Mouse (Mus musculus): Measurements from ENCODE around the gene Papss1.
A peak's percentile ranks its signal among the peaks of the same experiment; 100 is the strongest.
"Not testable (repeated sequence)": the region's sequence is repeated elsewhere in the genome, so short reads cannot be mapped to it uniquely, and the experiment has no call there.

Gene Papss1

DNA sequence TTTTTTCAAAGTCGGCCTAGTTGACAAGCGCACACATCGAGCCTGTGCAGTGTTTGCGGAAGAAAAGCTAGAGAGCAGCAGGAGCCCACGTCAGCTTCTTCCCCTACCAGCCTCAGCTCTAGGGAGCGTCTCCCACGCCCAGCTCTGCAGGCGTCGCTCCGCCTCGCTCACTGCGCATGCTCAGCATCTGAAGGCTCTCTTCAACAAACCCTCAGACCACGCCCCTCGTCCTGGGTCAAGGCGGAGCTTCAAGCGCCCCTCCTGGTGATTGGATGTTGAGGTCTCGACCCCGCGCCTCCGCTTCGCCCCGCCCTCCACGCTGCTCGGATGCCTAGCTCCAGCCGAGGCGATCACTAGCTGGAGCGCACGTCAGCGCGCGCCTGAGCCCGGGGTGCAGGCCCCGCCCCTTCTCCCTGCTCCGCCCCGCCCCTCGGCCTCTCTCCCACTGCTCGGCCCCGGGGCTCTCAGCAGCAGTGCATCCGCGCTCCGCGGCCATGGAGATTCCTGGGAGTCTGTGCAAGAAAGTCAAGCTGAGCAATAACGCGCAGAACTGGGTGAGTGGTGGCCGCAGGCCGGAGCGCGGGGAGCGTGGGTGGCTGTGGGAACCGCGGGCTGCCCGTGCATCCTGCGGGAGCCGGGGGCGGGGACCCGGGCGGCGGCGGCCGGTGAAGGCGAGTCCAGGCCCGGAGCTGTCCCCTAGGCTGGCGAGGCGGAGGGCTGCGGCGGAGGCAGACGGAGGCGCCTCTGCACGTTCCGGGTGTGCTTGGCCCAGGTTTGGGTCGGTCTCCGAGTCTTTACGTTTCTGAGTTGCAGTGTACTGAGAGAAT, at the start of gene Papss1:
Gene Papss1 (plus strand): TSS at position 339 of the 827 bp plus-strand sequence.
- DNase-seq (ENCODE audit: low read depth in 1 of 2, low spot score in 2 of 2) = peak; percentile 100

DNA sequence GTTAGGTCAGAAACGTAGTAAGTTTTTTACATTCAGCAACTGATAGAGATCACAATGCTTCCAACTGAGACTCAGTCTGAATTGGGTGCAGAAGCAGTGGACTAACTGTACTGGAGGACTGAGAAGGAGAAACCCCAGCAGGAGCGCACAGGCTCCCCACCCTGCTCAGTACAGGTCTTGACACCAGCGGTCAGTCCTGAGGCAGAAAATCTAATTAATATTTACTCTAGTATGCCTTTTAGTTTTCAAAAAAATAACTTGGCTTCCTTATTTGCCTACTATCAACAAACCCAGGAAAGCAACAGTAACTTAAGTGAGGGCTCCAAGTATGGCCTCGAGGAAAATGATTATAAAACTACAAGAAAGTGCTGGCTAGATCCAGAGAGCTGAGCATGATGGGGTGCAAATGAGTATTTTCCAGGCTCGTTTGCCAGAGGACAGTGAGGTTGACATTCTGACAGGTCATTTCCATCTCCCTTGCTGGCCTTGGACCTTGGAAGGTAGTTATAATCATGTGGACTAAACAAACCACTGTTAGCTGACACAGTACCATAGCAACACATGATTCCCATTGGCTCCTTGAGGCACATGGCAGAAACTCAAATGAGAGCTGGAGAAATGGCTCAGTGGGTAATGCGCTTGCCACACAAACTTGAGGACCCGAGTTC, 48.1 kb upstream of the Papss1 start:
- DNase-seq (ENCODE audit: low read depth in 1 of 2, low spot score in 2 of 2) = no peak

DNA sequence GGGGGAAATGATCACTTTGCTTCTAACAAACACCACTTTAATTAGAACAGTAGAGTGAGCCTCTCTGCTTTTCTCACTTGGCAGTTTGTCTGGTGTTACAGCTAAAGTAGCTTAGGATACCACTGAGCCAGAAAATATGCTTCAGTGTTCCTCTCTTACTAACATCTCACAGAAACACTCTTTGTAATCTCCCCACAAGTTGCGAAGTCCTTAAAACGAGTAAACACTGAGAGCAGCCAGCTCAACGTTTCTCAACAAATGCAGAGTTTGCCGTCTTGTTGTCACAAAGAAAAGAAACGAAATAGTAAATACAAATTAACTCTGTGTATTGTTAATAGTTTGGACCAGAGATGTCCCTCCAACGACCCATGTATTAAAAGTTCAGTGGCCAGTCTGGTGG, 46.8 kb upstream of the Papss1 start:
- DNase-seq (ENCODE audit: low read depth in 1 of 2, low spot score in 2 of 2) = no peak

DNA sequence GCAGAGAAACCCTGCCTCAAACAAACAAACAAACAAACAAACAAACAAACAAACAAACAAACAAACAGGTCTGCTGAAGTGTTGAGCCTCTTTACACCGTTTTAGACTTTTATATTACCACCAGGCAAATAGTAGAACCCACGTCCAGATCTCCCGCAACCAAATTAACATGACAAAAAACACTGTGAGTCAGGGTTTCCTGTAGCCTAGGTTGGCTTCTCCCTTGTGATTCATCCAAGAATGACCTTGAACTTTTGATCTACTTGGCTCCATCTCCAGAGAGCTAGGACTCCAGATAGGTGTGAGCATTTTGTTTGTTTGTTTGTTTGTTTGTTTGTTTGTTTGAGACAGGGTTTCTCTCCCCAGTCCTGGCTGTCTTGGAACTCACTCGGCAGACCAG, 43.4 kb upstream of the Papss1 start:
- DNase-seq (ENCODE audit: low read depth in 1 of 2, low spot score in 2 of 2) = no peak

DNA sequence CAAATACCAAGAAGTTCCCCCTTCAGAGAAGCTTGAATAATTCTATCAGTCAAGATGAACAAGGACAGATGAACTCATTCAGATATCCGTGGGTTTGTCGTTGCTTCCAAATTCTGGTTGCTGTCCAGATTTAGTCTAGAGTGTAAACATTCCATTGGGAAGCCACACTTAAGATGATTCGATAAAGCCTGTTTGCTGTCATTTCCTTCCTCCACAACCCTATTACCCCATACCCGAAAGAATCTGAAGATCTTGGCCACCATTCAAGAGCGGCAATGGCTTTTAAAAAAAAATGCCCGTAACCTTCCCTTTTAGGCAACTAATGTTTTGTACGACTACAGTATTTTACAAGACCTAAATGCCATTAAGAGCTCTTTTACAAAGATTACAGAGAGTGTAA, 42.3 kb upstream of the Papss1 start:
- no peak for DNase-seq (ENCODE audit: low read depth in 1 of 2, low spot score in 2 of 2)

DNA sequence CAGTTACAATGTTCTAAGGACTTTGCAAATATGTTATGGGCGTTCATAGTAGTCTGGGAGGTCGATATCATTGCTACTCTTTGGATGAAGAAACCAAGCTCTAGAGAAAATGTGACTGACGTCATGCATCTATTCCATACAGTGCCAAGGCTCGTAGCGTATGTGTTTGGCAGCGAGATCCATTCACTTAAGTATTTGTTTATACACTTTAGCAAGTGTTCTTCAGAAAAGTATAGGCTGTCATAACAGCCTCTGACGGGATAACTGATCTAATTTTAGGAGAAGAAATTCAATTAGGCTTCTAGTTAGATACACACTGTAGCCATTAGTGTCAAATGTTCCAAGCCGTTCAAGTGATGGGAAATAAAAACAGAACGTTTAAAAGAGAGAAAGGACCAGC, 40.8 kb upstream of the Papss1 start:
- no peak for DNase-seq (ENCODE audit: low read depth in 1 of 2, low spot score in 2 of 2)

DNA sequence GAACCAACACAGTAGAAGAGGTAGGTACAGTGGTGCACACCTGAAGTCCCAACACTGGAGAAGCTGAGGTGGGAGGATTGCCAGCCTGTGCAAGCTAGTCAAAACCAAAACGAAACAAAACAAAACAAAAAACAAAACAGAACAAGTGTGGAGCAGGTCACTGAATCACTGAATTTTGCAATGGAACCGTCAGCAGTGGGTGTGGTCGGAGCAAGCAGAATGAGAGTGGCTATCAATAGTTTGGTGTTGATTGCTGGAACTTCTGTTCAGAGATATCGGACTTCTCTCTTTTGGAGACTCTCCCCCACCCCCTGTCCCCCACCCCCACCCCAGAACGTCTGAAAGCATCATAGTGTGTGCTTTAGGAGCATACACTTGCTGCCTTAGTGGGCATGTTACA, 40.4 kb upstream of the Papss1 start:
- DNase-seq (ENCODE audit: low read depth in 1 of 2, low spot score in 2 of 2) = no peak

DNA sequence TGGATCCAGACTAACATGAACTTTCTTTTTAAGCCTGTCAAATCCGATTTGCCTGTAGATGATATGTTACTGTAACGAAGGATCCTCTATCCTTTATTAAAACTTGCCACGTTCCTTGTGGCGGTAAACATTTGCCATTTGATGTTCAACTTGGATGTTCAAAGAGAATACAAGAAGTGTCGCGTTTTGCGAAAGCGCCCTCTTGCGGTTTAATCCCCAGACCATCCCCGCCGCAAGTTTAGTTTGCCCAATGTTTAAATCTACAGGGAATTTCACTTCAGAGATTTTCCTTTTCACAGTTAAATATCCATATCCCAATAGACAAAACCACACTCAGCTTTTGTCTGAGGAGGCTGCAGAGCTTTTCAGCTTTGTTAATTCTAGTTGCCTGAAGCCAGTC, 39.8 kb upstream of the Papss1 start:
- DNase-seq (ENCODE audit: low read depth in 1 of 2, low spot score in 2 of 2) = no peak

DNA sequence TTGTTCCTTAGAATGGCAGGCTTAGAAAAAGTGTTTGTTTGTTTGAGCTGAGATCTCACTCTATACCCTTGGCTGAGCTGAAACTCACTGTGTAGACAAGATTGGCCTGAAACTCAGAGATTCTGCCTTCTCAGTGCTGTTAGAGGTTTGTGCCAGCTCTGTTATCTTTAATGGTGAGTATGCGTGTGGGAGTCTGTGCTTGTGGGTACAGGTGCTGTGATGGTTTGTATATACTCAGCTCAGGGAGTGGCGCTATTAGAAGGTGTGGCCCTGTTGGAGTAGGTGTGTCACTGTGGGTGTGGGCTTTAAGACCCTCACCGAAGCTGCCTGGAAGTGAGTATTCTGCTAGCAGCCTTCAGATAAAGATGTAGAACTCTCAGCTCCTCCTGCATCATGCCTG, 39.3 kb upstream of the Papss1 start:
- no peak for DNase-seq (ENCODE audit: low read depth in 1 of 2, low spot score in 2 of 2)

DNA sequence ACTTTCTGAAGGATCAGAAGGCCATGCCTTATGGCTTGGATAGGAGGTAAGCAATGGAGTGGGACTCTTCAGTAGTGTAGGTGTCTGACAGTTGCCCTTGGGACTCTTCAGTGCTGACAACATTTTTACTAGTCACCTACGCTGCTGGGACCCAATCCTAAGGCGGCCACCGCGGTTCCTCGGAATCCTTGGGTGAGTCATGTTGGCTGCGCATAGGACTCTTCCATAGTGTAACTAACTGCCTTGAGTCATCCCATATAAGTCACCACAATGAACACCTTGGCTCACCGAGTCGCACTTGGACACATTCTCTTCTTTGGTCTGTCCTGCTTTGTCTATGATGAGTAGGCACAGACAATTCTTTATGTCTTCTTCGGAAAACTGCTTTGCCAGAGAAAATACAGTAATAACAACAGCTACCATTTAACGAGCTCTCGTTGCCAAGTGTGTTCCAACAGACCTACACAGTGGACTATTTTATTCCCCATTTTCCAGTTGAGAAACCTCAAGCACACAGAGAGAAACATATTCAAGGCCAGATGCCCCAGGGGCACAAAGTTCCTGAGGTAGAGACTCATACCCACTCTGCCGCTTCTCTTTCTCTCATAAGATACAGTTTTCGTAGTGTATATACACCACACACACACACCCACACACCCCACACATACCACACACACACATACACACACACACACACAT, 23.2 kb upstream of the Papss1 start:
- no peak for DNase-seq (ENCODE audit: low read depth in 1 of 2, low spot score in 2 of 2)

DNA sequence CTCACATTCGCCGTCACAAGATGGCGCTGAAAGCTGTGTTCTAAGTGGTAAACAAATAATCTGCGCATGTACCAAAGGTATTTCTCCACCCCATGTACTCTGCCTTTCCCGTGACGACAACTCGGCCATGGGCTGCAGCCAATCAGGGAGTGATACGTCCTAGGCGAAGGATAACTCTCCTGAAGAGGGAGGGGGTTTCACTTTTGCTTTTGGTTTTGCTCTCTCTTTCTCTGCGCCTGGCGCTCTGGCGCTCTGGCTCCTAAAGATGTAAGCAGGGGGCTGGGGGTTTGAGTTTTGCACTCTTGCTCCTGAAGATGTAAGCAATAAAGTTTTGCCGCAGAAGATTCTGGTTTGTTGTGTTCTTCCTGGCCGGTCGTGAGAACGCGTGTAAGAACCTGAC, 17.0 kb upstream of the Papss1 start:
- DNase-seq (ENCODE audit: low read depth in 1 of 2, low spot score in 2 of 2) = not testable (repeated sequence)

DNA sequence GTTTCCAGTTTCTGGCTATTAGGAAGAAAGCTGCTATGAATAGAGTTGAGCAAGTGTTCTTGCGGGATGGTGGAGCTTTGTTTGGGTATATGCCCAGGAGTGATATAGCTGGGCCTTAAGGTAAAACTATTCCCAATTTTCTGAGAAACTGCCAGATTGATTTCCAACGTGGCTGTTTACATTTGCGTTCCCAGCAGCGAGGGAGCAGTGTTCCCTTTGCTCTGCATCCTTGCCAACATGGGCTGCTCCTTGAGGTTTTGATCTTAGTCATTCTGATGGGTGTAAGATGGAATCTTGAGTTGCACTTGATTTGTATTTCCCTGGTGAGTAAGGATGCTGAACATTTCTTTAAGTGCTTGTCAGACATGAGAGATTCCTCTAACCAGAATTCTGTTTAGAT, 14.5 kb upstream of the Papss1 start:
- no peak for DNase-seq (ENCODE audit: low read depth in 1 of 2, low spot score in 2 of 2)

DNA sequence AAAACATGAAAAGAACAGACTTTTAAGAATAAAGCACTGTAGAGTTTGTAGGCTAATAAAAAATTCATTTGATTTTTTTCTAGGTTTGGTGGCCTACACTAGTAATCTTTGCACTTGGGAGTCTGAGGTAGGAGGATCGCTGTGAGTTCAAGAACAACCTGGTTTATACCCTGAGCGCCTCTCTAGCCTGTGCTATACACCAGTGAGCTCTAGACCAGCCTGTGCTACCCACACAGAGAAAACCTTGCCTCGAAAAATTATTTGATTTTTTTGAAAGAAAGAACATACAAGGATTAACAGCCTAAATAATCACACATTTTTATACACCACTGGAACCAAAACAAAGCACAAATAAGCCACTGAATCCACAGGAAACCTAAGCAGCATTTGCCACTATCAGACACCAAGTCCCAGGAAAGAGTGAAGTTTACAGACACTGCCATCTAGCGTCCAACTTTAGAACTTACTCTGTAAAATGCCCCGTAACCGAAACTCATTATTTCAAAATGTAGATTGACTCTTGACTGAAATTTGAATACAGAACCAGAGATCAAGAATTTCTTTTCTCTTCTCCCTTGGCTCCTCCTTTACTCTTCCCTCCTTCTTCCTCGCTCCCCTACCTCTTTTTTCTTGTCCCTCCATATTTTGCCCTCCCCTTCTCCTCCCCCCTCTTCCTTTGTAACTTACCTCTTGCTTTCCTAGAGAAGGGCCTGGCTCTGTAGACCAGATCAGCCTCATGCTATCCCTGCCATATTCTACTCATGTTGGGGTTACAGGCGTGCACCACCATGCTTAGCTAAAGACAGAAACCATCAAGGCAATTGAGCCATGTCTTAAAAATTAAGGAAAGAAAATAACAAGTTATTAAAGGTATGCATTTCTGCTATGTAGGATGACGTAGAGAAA, 12.0 kb upstream of the Papss1 start:
- no peak for DNase-seq (ENCODE audit: low read depth in 1 of 2, low spot score in 2 of 2)

DNA sequence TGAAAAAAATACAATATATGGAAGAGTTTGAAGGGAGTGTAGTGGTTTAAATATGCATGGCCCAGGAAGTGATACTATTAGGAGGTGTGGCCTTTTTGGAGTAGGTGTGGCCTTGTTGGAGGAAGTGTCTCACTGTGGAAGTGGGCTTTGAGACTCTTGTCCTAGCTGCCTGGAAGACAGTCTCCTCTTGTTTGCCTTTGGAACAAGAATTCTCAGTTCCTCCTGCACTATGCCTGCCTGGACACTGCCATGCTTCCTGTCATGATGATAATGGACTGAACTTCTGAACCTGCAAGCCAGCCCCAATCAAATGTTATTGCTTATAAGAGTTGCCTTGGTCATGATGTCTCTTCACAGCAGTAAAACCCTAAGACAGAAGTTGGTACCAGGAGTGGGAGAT, 8.8 kb upstream of the Papss1 start:
- no peak for DNase-seq (ENCODE audit: low read depth in 1 of 2, low spot score in 2 of 2)

DNA sequence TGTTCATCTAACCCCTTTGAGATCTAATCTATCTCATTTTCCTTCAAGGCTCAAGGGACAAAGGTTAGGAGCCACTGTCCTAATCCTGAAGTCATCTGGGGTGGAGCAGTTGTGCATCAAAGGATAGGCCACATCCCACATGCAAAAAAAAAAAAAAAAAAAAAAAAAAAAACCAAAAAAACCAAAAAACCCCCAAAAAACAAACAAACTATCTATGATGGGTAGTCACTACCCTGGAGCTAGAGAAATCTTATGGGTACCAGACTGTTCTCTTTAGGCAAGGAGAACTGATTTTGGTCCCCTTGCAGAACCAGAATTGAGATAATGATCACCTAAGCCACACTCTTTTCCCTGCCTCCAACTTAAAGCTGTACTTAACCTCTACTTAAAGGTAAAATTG, 3.0 kb upstream of the Papss1 start:
- DNase-seq (ENCODE audit: low read depth in 1 of 2, low spot score in 2 of 2) = no peak

DNA sequence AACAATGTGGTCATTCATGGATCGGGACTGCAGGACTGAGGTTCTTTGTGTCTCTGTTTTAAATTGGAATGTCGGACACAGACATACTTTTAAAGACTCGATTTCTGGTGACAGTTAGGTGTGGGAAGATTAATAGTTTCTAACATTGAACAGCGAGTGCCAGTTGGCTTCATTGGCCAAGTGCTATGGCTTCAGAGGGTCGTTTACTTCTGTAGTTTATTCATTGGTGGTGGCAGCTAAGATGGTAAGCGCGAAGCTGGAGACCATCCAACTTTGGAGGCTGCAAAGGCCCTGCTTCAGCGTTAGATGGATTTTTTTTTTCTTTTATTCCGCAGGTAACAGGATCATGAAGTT, 666 bp downstream of the Papss1 start:
- DNase-seq (ENCODE audit: low read depth in 1 of 2, low spot score in 2 of 2) = no peak

DNA sequence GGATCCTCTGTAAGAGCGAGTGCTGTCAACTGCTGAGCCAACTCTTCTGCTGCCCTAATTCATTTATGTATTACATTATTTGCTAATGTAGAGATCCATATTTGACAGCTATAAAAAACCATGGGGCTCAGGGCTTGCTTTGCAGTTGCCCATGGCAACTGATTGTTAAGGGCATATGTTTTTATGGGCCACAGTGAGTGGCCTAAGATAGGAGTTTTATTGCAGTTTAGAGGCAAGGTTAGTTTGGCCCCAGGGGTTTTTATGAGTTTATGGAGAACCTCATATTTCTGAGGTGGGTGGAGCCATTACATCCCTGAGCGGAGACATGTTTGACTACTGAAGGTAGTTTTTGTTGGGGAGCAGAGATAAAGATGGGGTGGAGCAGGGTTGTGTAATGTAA, 1.7 kb downstream of the Papss1 start:
- no peak for DNase-seq (ENCODE audit: low read depth in 1 of 2, low spot score in 2 of 2)

DNA sequence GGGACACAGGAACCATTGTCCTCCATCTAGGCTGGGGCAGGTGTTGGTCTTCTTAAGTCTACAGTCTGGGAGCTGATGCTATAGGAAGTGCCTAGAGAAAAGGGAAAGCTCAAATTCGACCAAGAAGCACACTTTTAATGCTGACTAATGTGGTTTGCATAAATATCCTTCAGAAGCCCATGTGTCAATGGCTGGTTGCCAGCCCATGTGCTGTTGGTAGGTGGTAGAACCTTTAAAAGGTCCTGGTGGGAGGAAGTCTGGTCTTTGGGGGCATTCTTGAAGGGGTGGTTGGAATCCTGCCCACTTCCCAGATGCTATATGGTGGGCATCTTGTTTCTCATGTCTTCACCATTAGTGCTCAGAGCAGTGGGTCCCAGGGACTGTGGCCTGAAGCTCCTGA, 5.9 kb downstream of the Papss1 start:
- no peak for DNase-seq (ENCODE audit: low read depth in 1 of 2, low spot score in 2 of 2)

DNA sequence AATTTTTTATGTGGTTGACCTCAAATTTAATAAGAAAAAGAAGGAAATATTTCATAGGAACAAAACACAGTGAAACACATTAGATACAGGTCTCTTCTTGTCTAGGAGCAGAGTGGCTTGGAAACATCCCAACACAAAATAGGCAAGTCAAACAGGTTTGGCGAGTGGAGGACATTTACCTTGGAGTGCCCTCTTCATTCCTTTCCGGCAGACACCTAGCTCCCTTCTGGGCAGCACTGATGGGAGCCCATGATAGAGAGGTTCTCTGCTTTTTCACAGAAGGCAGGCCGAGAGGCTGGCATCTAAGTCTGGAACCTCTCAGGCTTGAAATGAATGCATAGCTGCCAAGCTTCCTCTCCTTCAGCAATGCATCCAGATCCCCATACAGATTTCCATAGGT, 9.0 kb downstream of the Papss1 start:
- DNase-seq (ENCODE audit: low read depth in 1 of 2, low spot score in 2 of 2) = no peak

DNA sequence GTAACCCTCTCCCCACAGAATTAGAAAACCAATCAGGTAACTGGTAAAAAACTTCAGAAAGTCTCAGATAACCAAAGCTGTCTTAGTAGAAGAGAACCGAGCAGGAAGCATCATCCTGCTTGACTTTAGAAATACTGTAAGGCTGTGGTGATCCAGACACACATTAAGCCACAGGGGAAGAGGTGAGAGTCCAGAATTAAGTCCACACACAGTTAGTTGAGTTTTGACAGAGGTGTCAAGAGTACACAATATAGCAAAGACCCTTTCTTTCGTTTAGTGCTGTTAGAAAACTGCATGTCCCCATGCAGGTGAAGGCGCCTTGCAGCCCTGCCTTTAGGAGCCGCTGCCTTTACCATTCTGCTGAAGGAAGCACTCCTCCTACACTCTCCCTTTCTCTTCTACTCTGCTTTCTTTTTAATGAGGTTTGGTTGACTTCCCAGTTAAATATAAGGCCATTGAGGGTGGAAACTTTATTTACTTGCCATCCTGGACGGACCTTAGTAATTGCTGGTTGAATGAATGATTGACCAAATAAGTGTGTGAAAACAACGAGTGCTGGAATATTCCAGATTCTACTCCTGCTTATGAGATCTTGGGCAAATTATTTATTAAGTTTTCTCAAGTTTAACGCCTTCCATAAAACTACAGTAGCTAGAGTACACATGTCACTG, 14.0 kb downstream of the Papss1 start:
- DNase-seq (ENCODE audit: low read depth in 1 of 2, low spot score in 2 of 2) = no peak

DNA sequence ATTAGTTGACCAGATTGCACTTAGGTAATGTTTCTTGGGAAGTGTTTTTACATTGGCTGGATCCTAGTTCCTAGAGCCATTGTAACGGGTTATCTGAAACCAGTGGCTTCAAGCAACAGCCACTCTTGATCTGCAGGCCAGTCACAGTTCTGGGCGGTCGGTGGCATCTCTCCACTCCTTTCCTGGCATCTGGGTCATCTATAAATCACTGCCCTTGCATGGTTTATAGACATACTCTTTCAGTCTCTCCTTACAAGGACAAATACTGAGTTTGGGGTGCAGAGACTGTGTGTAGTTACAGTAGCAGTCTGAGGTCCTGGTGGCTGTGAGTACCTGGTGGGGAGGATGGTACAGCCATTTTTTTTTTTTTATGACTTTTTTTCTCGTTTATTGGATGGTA, 15.5 kb downstream of the Papss1 start:
- DNase-seq (ENCODE audit: low read depth in 1 of 2, low spot score in 2 of 2) = no peak
